Mouse (Mus musculus): Measurements from ENCODE around the gene Plekhm2.

DNA sequence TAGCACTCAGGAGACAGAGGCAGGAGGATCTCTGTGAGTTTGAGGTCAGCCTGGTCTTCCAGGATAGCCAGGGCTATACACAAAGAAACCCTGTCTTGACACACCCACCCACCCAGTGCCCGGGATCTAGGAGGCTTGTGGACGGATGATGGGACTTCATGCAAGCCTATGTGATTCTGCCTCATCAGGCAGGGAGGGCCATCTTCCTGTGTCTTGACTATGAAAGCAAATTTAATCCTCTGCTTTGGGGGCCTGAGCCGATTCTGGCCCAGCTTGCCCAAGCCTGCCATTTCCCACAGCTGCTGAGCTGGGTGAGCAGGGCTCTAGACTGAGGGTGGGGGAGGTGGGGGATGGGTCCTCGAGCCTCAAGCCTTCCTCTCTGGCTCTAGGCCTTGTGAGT lies 60.8 kb downstream of the Plekhm2 start:
- TF ChIP-seq POLR2A (IDR thresholded peaks at IDR 0.05; ENCODE audit: borderline replicate concordance, control insufficient read depth, low read depth, low read length), result no peak
- no peak for TF ChIP-seq CTCF (IDR thresholded peaks at IDR 0.05; ENCODE audit: control insufficient read depth, insufficient read depth, low read length)
